Mouse (Mus musculus) lung, embryonic 16.5 days (tissue): ENCODE data around the gene Wnt7b. TPM values are rescaled to one million over a fixed set of nuclear protein-coding genes. Genes with fewer than 3 reads are reported as not detected.

Source experiments
- ATAC-seq: fragments of 200-750 bp; cut with Nextera tagmentation; 2 replicates; pipeline ENCODE4 v1.8.0; 2017; ENCODE audit warnings: low read depth, mild to moderate bottlenecking, moderate library complexity
- H3K27ac ChIP-seq: fragments of 300-500 bp; sonication (generic); 2 replicates; pipeline ENCODE4 v1.5.1; 2014; ENCODE audit warnings: mild to moderate bottlenecking, control low read depth, low read length
- H3K27me3 ChIP-seq: fragments of 300-500 bp; sonication (generic); 2 replicates; pipeline ENCODE4 v1.6.1; 2014; ENCODE audit warnings: low read depth, low read length, mixed read lengths; ENCODE audit not compliant: control insufficient read depth, insufficient read depth
- H3K36me3 ChIP-seq: fragments of 300-500 bp; sonication (generic); 2 replicates; pipeline ENCODE4 v1.6.1; 2014; ENCODE audit warnings: low read length; ENCODE audit not compliant: control insufficient read depth, insufficient read depth
- H3K4me1 ChIP-seq: fragments of 300-500 bp; sonication (generic); replicated peaks from 2 replicates; pipeline ENCODE4 v1.6.1; 2014; ENCODE audit warnings: low read length, mixed read lengths; ENCODE audit not compliant: control insufficient read depth, insufficient read depth
- H3K4me2 ChIP-seq: fragments of 300-500 bp; sonication (generic); 2 replicates; pipeline ENCODE4 v1.6.1; 2014; ENCODE audit warnings: low read depth, low read length, control low read depth
- H3K4me3 ChIP-seq: fragments of 300-500 bp; sonication (generic); 2 replicates; pipeline ENCODE4 v1.5.1; 2014; ENCODE audit warnings: mild to moderate bottlenecking, low read length, control low read depth
- H3K9ac ChIP-seq: fragments of 300-500 bp; sonication (generic); 2 replicates; pipeline ENCODE4 v1.6.1; 2014; ENCODE audit warnings: low read length, control low read depth
- H3K9me3 ChIP-seq: fragments of 300-500 bp; sonication (generic); 2 replicates; pipeline ENCODE4 v1.6.1; 2016; ENCODE audit warnings: low read length; ENCODE audit not compliant: control insufficient read depth
- WGBS: fragments of 180-500 bp; shearing (Covaris S2); extraction: QIAGEN DNeasy Blood & Tissue Kit; methylation state at CpG from one replicate; pipeline ENCODE4 v1.1.7; 2014; 5-methylcytosine and 5-hydroxymethylcytosine counted together
- polyA plus RNA-seq: library from polyadenylated mRNA; unstranded; fragments of >200 nt; fragmentation: Nextera tagmentation; extraction: Ambion mirVana; gene quantifications from 2 replicates; pipeline ENCODE4 v1.2.1, GENCODE M21; 2015

Wnt7b gene
- polyA plus RNA-seq, 1 experiment from 2014 or later, result 44.8 TPM

DNA sequence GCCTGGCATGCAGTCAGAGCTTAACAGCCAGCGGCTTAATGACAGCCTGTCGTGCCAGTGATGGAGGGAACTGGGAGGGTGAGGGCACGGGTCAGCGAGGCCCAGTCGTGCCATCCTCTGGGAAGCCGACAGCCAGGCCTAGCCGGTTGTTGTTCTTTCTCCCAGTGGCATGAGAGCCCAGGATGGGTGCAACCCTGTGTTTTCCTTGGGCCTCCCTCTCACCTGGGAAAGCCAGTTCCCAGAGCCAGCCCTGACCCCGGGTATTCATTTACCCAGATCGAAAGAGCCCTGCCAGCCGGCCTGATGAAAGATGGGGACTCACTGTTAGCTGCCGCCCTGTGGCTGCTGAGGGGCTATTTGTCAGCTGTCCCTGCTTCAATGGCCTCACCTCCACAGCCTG, 44.1 kb downstream of the Wnt7b start:
- no peak overlapping the region for H3K4me3 ChIP-seq
- no peak overlapping the region for H3K9ac ChIP-seq
- H3K27ac ChIP-seq, result no peak overlapping the region
- H3K4me1 ChIP-seq, result peaks cover 15% of the 10 kb centered on the region
- H3K27me3 ChIP-seq, result no peaks in the 10 kb centered on the region
- H3K4me2 ChIP-seq, result no peak overlapping the region
- WGBS, result 40% methylated on average over 11 of the region's 11 CpGs
- ATAC-seq, result no peak
- no peaks in the 10 kb centered on the region for H3K9me3 ChIP-seq
- H3K36me3 ChIP-seq, result no peaks in the 10 kb centered on the region

GRCm38 (mm10) chr15:85537151-85537550, 45.1 kb downstream of the Wnt7b start:
- Histone ChIP-seq H3K4me3 (no peak overlapping the region), H3K27ac (no peak overlapping the region), H3K27me3 (no peaks in the 10 kb centered on the region), H3K9ac (no peak overlapping the region), H3K36me3 (no peaks in the 10 kb centered on the region), H3K4me1 (peaks cover 15% of the 10 kb centered on the region), H3K4me2 (no peak overlapping the region), H3K9me3 (no peaks in the 10 kb centered on the region)
- ATAC-seq, result no peak
- WGBS, result 71% methylated on average over 25 of the region's 25 CpGs

DNA sequence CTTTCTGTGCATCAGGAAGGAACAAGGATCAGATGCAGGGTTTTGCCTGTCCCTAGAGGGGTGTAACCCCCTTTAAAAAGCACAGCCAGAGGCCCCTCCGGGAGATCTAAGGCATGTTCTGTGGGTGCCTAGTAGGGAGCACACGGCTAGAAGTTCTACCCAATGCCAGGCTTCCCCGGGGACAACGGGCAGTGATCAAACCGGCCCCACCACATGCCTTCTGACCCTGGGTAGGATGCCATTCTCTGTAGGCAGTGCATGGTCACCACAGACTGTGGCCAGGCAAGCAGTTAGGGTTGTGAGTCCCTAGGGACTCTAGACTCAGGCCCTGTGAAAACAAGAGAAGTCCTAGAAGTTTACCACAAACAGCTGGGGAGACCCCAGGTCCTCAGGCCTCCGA, 47.6 kb downstream of the Wnt7b start:
- Histone ChIP-seq H3K27ac (peak overlapping the region; percentile 83), H3K36me3 (no peaks in the 10 kb centered on the region), H3K4me2 (no peak overlapping the region), H3K4me1 (peaks cover 26% of the 10 kb centered on the region), H3K9me3 (no peaks in the 10 kb centered on the region), H3K4me3 (no peak overlapping the region), H3K9ac (peak overlapping the region; percentile 42; the same call in 1 of the 2 replicates), H3K27me3 (no peaks in the 10 kb centered on the region)
- 60% methylated on average over 6 of the region's 6 CpGs for WGBS
- ATAC-seq, result peak; percentile 6; the same call in 1 of the 2 replicates

DNA sequence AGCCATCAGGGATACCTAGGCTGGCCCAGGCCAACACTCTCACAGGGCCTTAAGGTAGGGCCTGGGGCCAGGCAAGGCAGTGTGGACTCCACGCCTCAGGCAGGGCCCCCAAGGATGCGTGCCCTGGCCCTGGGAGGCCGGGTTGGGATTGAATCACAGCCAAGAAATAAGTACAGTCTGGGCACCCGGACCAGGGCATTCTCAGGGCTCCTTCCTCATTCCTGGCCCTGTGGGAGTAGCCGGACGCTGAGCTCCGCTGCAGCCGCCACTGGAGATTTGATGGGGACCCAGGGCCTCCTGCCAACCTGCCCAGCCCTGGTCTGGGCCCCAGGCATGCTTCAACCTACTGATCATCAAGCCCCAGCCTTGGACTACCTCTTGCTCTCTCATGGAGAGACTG, 48.1 kb downstream of the Wnt7b start:
- ATAC-seq, result peak; percentile 87
- peaks cover 30% of the 10 kb centered on the region for H3K4me1 ChIP-seq
- H3K4me3 ChIP-seq, result no peak overlapping the region
- peak overlapping the region; percentile 83 for H3K27ac ChIP-seq
- no peaks in the 10 kb centered on the region for H3K36me3 ChIP-seq
- no peaks in the 10 kb centered on the region for H3K9me3 ChIP-seq
- 34% methylated on average over 8 of the region's 8 CpGs for WGBS
- H3K9ac ChIP-seq, result peak overlapping the region; percentile 42; the same call in 1 of the 2 replicates
- no peaks in the 10 kb centered on the region for H3K27me3 ChIP-seq
- no peak overlapping the region for H3K4me2 ChIP-seq

DNA sequence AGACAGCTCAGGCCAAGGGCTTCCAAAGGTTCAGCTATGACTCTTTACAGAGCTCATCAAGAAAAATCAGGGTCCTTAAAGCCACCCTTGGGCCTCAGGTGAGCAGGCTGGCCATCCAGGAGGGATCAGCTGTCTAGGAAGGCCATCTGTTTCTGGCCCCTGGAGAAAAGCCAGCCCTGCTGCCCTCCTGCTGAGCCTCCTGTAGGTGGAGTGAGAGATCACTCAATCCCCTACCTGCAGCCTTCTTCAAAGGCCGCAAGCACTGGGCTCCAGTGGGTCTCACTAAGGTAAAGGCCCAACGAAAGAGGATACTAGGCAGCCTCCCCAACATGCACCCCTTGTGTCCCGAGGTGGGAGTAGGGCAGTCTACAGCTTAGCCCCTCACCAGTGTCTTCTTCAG, 50.2 kb downstream of the Wnt7b start:
- ATAC-seq, result no peak
- Histone ChIP-seq H3K9me3 (no peaks in the 10 kb centered on the region), H3K4me2 (no peak overlapping the region), H3K27me3 (no peaks in the 10 kb centered on the region), H3K4me1 (peaks cover 36% of the 10 kb centered on the region), H3K9ac (no peak overlapping the region), H3K27ac (no peak overlapping the region), H3K4me3 (no peak overlapping the region), H3K36me3 (no peaks in the 10 kb centered on the region)
- 60% methylated on average over 3 of the region's 3 CpGs for WGBS

GRCm38 (mm10) chr15:85529911-85530310, 52.4 kb downstream of the Wnt7b start:
- Histone ChIP-seq H3K4me2 (no peak overlapping the region), H3K27ac (peak overlapping the region; percentile 60), H3K4me3 (no peak overlapping the region), H3K9ac (no peak overlapping the region), H3K9me3 (no peaks in the 10 kb centered on the region), H3K4me1 (peaks cover 32% of the 10 kb centered on the region), H3K27me3 (no peaks in the 10 kb centered on the region), H3K36me3 (no peaks in the 10 kb centered on the region)
- ATAC-seq, result 0 out of 2 replicates have a peak, but pooled peaks have one; percentile 21
- WGBS, result 36% methylated on average over 3 of the region's 3 CpGs

- no peak overlapping the region for H3K4me3 ChIP-seq
- H3K4me2 ChIP-seq, result no peak overlapping the region
- no peak for ATAC-seq
- peaks cover 22% of the 10 kb centered on the region for H3K4me1 ChIP-seq
- H3K27ac ChIP-seq, result no peak overlapping the region
- no peaks in the 10 kb centered on the region for H3K9me3 ChIP-seq
- H3K9ac ChIP-seq, result no peak overlapping the region
- H3K27me3 ChIP-seq, result no peaks in the 10 kb centered on the region
- 42% methylated on average over 12 of the region's 12 CpGs for WGBS
- H3K36me3 ChIP-seq, result no peaks in the 10 kb centered on the region
Observed at GRCm38 (mm10) chr15:85524404-85524950, 57.8 kb downstream of the Wnt7b start.

GRCm38 (mm10) chr15:85523173-85523991, 58.9 kb downstream of the Wnt7b start:
- Histone ChIP-seq H3K27ac (0 out of 2 replicates have a peak overlapping the region, but pooled peaks have one; percentile 7), H3K27me3 (no peaks in the 10 kb centered on the region), H3K4me1 (peaks cover 15% of the 10 kb centered on the region), H3K4me2 (peak overlapping the region; percentile 38), H3K4me3 (no peak overlapping the region), H3K36me3 (no peaks in the 10 kb centered on the region), H3K9ac (no peak overlapping the region), H3K9me3 (no peaks in the 10 kb centered on the region)
- ATAC-seq, result peak; percentile 47
- 2% methylated on average over 14 of the region's 14 CpGs for WGBS

DNA sequence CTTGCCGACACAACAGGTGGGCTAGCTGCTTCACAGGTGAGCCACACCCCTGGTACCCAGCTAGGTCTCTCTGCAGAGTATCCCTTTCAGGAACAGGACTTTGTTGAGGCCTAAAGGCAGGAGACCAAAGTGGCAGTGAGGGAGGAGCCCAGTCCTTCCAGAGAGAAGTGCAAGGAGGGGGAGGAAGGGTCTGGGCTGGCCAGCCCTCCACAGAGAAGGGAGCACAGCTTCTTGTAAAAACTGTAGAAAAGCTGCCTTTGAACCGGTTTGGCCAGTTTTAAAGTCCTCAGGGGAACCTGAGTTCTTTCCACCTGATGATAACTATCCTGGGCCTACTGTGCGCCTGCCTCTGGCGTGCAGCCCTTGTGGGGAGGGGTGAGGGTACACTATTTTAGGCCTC, 62.8 kb downstream of the Wnt7b start:
- no peaks in the 10 kb centered on the region for H3K36me3 ChIP-seq
- whole genome bisulfite sequencing, result 44% methylated on average over 4 of the region's 4 CpGs
- no peaks in the 10 kb centered on the region for H3K9me3 ChIP-seq
- no peak overlapping the region for H3K4me2 ChIP-seq
- H3K27me3 ChIP-seq, result no peaks in the 10 kb centered on the region
- no peak overlapping the region for H3K9ac ChIP-seq
- H3K4me3 ChIP-seq, result no peak overlapping the region
- H3K27ac ChIP-seq, result peak overlapping the region; percentile 86
- ATAC-seq, result peak; percentile 84
- H3K4me1 ChIP-seq, result peaks cover 18% of the 10 kb centered on the region
